Mouse (Mus musculus): ENCODE results near the gene Hspa1b. TPM values are rescaled to one million over a fixed set of nuclear protein-coding genes. Genes with fewer than 3 reads are reported as not detected.

Hspa1b gene
- total RNA-seq, 4 experiments from 2014 or later: 2.4 to 13.6 (median 3.7) TPM

GRCm38 (mm10) chr17:34931061-34931734 is 27.8 kb downstream of the Hspa1b start, which contains the start of gene Neu1:
Gene Neu1 (plus strand): TSS chr17:34931253.
- peak; percentile 98 to 99 for DNase-seq (ENCODE audit: low spot score in 2 of 2)

- DNase-seq (ENCODE audit: low spot score in 2 of 2): no peak
Measured at GRCm38 (mm10) chr17:34928841-34929240, 30.2 kb downstream of the Hspa1b start.

GRCm38 (mm10) chr17:34927306-34928019 is 31.6 kb downstream of the Hspa1b start:
- DNase-seq (ENCODE audit: low spot score in 2 of 2): no peak

- no peak for DNase-seq (ENCODE audit: low spot score in 2 of 2)
Measured at GRCm38 (mm10) chr17:34924258-34924657, 34.8 kb downstream of the Hspa1b start.

- DNase-seq (ENCODE audit: low spot score in 2 of 2): no peak
Measured at GRCm38 (mm10) chr17:34922939-34923338, 36.1 kb downstream of the Hspa1b start.

- no peak for DNase-seq (ENCODE audit: low spot score in 2 of 2)
Measured at GRCm38 (mm10) chr17:34917188-34917587, 41.9 kb downstream of the Hspa1b start.

- no peak for DNase-seq (ENCODE audit: low spot score in 2 of 2)
Measured at GRCm38 (mm10) chr17:34916316-34916715, 42.7 kb downstream of the Hspa1b start.

GRCm38 (mm10) chr17:34915410-34915831 is 43.6 kb downstream of the Hspa1b start:
- no peak for DNase-seq (ENCODE audit: low spot score in 2 of 2)

- DNase-seq (ENCODE audit: low spot score in 2 of 2): no peak
Measured at GRCm38 (mm10) chr17:34913930-34914665, 44.9 kb downstream of the Hspa1b start, which contains the start of gene Slc44a4. Gene Slc44a4 (plus strand): TSS chr17:34914466.

- peak; percentile 56 to 67 for DNase-seq (ENCODE audit: low spot score in 2 of 2)
Measured at GRCm38 (mm10) chr17:34911945-34912351, 47.1 kb downstream of the Hspa1b start.

GRCm38 (mm10) chr17:34910982-34911381 is 48.1 kb downstream of the Hspa1b start:
- DNase-seq (ENCODE audit: low spot score in 2 of 2): no peak

Other genes with a start within 250 kb of the Hspa1b start
- 10 to 100 TPM in 1 of 4 experiments, 1 to 10 TPM in 3; 1.3 to 10.9 (median 4.9) TPM for gene C4b, start 215.4 kb downstream of the Hspa1b start, total RNA-seq (2022)
- gene Cyp21a1, start 154.7 kb downstream of the Hspa1b start, total RNA-seq (2022): 1 to 10 TPM in 1 of 4 experiments, under 1 TPM in 1, not detected in 2; 0.34 to 3.1 TPM
- gene Stk19, start 122.3 kb downstream of the Hspa1b start, total RNA-seq (2022): 1 to 10 TPM; 5.6 to 8.0 (median 6.9) TPM
- gene Dxo, start 122.2 kb downstream of the Hspa1b start, total RNA-seq (2022): 1 to 10 TPM; 7.3 to 9.9 (median 8.6) TPM
- gene Skiv2l, start 109.0 kb downstream of the Hspa1b start, total RNA-seq (2022): 10 to 100 TPM; 21.3 to 23.4 (median 21.9) TPM
- gene Nelfe, start 108.8 kb downstream of the Hspa1b start, total RNA-seq (2022): 10 to 100 TPM in 1 of 4 experiments, 1 to 10 TPM in 3; 7.6 to 10.4 (median 8.9) TPM
- gene Cfb, start 96.7 kb downstream of the Hspa1b start, total RNA-seq (2022): 1 to 10 TPM in 3 of 4 experiments, under 1 TPM in 1; 0.56 to 6.3 (median 2.8) TPM
- 1 to 10 TPM; 7.3 to 7.9 (median 7.6) TPM for gene Zbtb12, start 79.8 kb downstream of the Hspa1b start, total RNA-seq (2022)
- gene Gm20547, start 77.2 kb downstream of the Hspa1b start, total RNA-seq (2022): not detected
- gene C2, start 61.0 kb downstream of the Hspa1b start, total RNA-seq (2022): 1 to 10 TPM in 3 of 4 experiments, under 1 TPM in 1; 0.73 to 2.3 (median 2.2) TPM
- 10 to 100 TPM; 31.2 to 37.2 (median 33.4) TPM for gene Ehmt2, start 60.8 kb downstream of the Hspa1b start, total RNA-seq (2022)
- under 1 TPM in 2 of 4 experiments, not detected in 2; 0.15 TPM for gene Slc44a4, start 44.8 kb downstream of the Hspa1b start, total RNA-seq (2022)
- gene Neu1, start 28.0 kb downstream of the Hspa1b start, total RNA-seq (2022): 10 to 100 TPM in 2 of 4 experiments, 1 to 10 TPM in 2; 8.8 to 11.6 (median 10.5) TPM
- gene Gm20481, start 10.7 kb upstream of the Hspa1b start, total RNA-seq (2022): not detected
- 10 to 100 TPM in 1 of 4 experiments, 1 to 10 TPM in 3; 4.2 to 17.8 (median 5.3) TPM for gene Hspa1a, start 12.9 kb upstream of the Hspa1b start, total RNA-seq (2022)
- 10 to 100 TPM; 19.4 to 26.1 (median 20.2) TPM for gene Hspa1l, start 13.5 kb upstream of the Hspa1b start, total RNA-seq (2022)
- gene Lsm2, start 22.6 kb upstream of the Hspa1b start, total RNA-seq (2022): 10 to 100 TPM; 11.7 to 15.7 (median 13.0) TPM
- 10 to 100 TPM; 37.3 to 42.8 (median 41.0) TPM for gene Vars, start 41.7 kb upstream of the Hspa1b start, total RNA-seq (2022)
- gene Vwa7, start 57.3 kb upstream of the Hspa1b start, total RNA-seq (2022): 10 to 100 TPM in 3 of 4 experiments, 1 to 10 TPM in 1; 8.0 to 18.8 (median 13.7) TPM
- not detected for gene Sapcd1, start 68.8 kb upstream of the Hspa1b start, total RNA-seq (2022)
- gene Msh5, start 87.5 kb upstream of the Hspa1b start, total RNA-seq (2022): not detected
- gene Clic1, start 90.7 kb upstream of the Hspa1b start, total RNA-seq (2022): 1 to 10 TPM; 5.2 to 9.0 (median 6.6) TPM
- gene Ddah2, start 99.8 kb upstream of the Hspa1b start, total RNA-seq (2022): 1 to 10 TPM; 4.3 to 6.2 (median 5.1) TPM
- gene Ly6g6c, start 106.2 kb upstream of the Hspa1b start, total RNA-seq (2022): not detected
- not detected for gene Mpig6b, start 106.9 kb upstream of the Hspa1b start, total RNA-seq (2022)
- gene Ly6g6e, start 117.7 kb upstream of the Hspa1b start, total RNA-seq (2022): not detected
- 1 to 10 TPM in 1 of 4 experiments, under 1 TPM in 2, not detected in 1; 0.53 to 1.8 (median 0.99) TPM for gene Ly6g6d, start 118.8 kb upstream of the Hspa1b start, total RNA-seq (2022)
- gene Ly6g6f, start 126.4 kb upstream of the Hspa1b start, total RNA-seq (2022): not detected
- 100 to 1,000 TPM in 1 of 4 experiments, 10 to 100 TPM in 3; 84.1 to 107 (median 92.9) TPM for gene Abhd16a, start 130.0 kb upstream of the Hspa1b start, total RNA-seq (2022)
- not detected for gene Ly6g5c, start 149.0 kb upstream of the Hspa1b start, total RNA-seq (2022)
- not detected for gene Ly6g5b, start 156.2 kb upstream of the Hspa1b start, total RNA-seq (2022)
- 10 to 100 TPM in 1 of 4 experiments, 1 to 10 TPM in 3; 8.6 to 11.4 (median 9.3) TPM for gene Gpank1, start 162.2 kb upstream of the Hspa1b start, total RNA-seq (2022)
- 100 to 1,000 TPM; 169 to 216 (median 180) TPM for gene Csnk2b, start 162.8 kb upstream of the Hspa1b start, total RNA-seq (2022)
- gene D17H6S53E, start 167.1 kb upstream of the Hspa1b start, total RNA-seq (2022): 10 to 100 TPM; 13.6 to 22.6 (median 17.0) TPM
- not detected for gene Apom, start 172.8 kb upstream of the Hspa1b start, total RNA-seq (2022)
- 100 to 1,000 TPM; 206 to 247 (median 236) TPM for gene Bag6, start 175.9 kb upstream of the Hspa1b start, total RNA-seq (2022)
- gene Prrc2a, start 205.7 kb upstream of the Hspa1b start, total RNA-seq (2022): 10 to 100 TPM; 90.5 to 98.3 (median 94.6) TPM
- gene Aif1, start 216.8 kb upstream of the Hspa1b start, total RNA-seq (2022): under 1 TPM in 2 of 4 experiments, not detected in 2; 0.52 to 0.72 TPM
- gene Lst1, start 229.2 kb upstream of the Hspa1b start, total RNA-seq (2022): under 1 TPM in 2 of 4 experiments, not detected in 2; 0.73 to 0.92 TPM
- not detected for gene Ltb, start 235.2 kb upstream of the Hspa1b start, total RNA-seq (2022)
- under 1 TPM in 1 of 4 experiments, not detected in 3; 0.31 TPM for gene Tnf, start 242.8 kb upstream of the Hspa1b start, total RNA-seq (2022)
- under 1 TPM; 0.53 to 0.76 (median 0.65) TPM for gene Lta, start 246.1 kb upstream of the Hspa1b start, total RNA-seq (2022)

Measured in gastrocnemius, adult 8-10 months (tissue).